Mouse (Mus musculus) G1E (cell line): ENCODE data around the gene Apobr. TPM values are rescaled to one million over a fixed set of nuclear protein-coding genes. Genes with fewer than 3 reads are reported as not detected.

ENCODE experiments used
- ATAC-seq: 2 replicates; pipeline ENCODE4 v1.8.0; 2016; ENCODE audit warnings: mild to moderate bottlenecking; ENCODE audit not compliant: insufficient number of reproducible peaks, poor library complexity, low FRiP score, severe bottlenecking; ENCODE audit errors: extremely low read depth
- DNase-seq: peaks from one replicate; pipeline ENCODE4 v3.0.0; 2012; ENCODE audit warnings: low spot score
- H3K27me3 ChIP-seq: 2 replicates; pipeline ENCODE4 v1.6.1; 2012; ENCODE audit warnings: mild to moderate bottlenecking, low read length, inconsistent platforms; ENCODE audit not compliant: insufficient read depth
- H3K36me3 ChIP-seq: replicated peaks from 2 replicates; pipeline ENCODE3; 2012; ENCODE audit warnings: mild to moderate bottlenecking, inconsistent platforms
- H3K4me1 ChIP-seq: 2 replicates; pipeline ENCODE4 v1.6.1; 2012; ENCODE audit warnings: low read depth, low read length, inconsistent platforms, mixed read lengths; ENCODE audit not compliant: insufficient read depth
- H3K4me3 ChIP-seq: 2 replicates; pipeline ENCODE4 v1.5.1; 2012; ENCODE audit warnings: low read depth, mild to moderate bottlenecking, inconsistent platforms, low read length, moderate library complexity, mixed read lengths
- H3K9me3 ChIP-seq: replicated peaks from 2 replicates; pipeline ENCODE4 v1.6.1; 2012; ENCODE audit warnings: inconsistent platforms
- CTCF ChIP-seq: IDR thresholded peaks from 2 replicates; pipeline ENCODE4 v1.5.1; 2012; ENCODE audit warnings: low read depth, low read length, inconsistent platforms, mixed read lengths
- GATA1 ChIP-seq: IDR thresholded peaks from 2 replicates; pipeline ENCODE4 v1.6.1; 2012; ENCODE audit warnings: borderline replicate concordance, low read length, inconsistent platforms, mixed read lengths
- GATA2 ChIP-seq: IDR thresholded peaks from 2 replicates; pipeline ENCODE4 v1.6.1; 2012; ENCODE audit warnings: low read depth, low read length, inconsistent platforms, borderline replicate concordance
- POLR2AphosphoS5 ChIP-seq: IDR thresholded peaks from 2 replicates; pipeline ENCODE4 v1.6.1; 2012; ENCODE audit warnings: low read depth, low read length, inconsistent platforms; ENCODE audit not compliant: insufficient replicate concordance
- TAL1 ChIP-seq: conservative IDR thresholded peaks from 2 replicates; pipeline ENCODE4 v1.6.1; 2012; ENCODE audit warnings: low read depth, low read length, inconsistent platforms, mixed read lengths
- polyA plus RNA-seq: library from polyadenylated mRNA; stranded (reverse); fragments of >175 nt; gene quantifications from 2 replicates; pipeline ENCODE4 v1.2.3, GENCODE M21; 2012
- total RNA-seq, 2 experiments: library from RNA; stranded (forward) in 1 of 2; stranded (reverse) in 1 of 2; fragments of 200-1000 nt in 1 of 2; fragments of >200 nt in 1 of 2; fragmentation: Nextera tagmentation in 1 of 2; gene quantifications; 2 replicates each; pipeline ENCODE4 v1.2.3; 2014 to 2017

Gene Apobr
- total and polyA plus RNA-seq, 3 experiments = 3.7 to 5.5 (median 4.8) TPM

DNA sequence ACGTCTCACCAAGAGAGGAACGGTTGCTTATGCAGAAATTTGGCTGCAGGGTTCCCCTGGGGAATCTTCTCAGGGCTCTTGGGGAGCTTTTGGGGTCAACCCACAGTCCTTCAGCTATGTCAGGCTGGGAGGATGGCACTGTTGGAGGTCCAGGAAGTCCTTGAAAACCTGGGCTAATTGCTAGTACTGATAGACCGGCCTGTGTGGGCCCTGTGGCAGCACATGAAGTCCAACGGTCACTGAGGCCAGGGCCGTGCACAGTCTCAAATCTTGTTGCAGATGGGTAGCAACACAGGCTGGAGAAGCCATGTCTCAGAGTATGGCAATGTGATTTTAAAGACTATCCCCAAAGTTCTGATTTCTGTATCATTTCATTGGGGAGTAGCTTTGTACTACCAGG is 23.1 kb downstream of the Apobr start:
- no peak for TF ChIP-seq GATA1
- no peak for DNase-seq
- ATAC-seq = no peak
- Histone ChIP-seq H3K4me1 (peaks cover 7% of the 10 kb centered on the region; the same call in 1 of the 2 replicates), H3K36me3 (no peaks in the 10 kb centered on the region), H3K27me3 (peaks cover 38% of the 10 kb centered on the region), H3K9me3 (no peaks in the 10 kb centered on the region), H3K4me3 (no peak overlapping the region)

DNA sequence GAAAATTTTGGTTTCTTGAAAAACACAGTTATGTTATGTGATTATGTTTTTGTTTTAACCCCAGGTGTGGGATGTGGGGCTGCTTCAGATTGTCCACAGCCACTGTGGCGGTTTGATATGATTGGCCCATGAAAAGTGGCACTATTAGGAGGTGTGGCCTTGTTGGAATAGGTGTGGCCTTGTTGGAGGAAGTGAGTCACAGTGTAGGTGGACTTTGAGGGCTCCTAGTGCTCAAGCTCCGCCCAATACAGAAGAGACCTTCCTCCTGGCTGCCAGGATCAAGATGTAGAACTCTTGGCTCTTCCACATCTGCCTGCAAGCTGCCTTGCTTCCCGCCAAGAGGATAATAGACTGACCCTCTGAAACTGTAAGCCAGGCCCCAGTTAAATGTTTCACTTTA is 28.0 kb downstream of the Apobr start:
- Histone ChIP-seq H3K36me3 (no peaks in the 10 kb centered on the region), H3K4me1 (0 out of 2 replicates have a peak, but pooled peaks cover 6% of the 10 kb centered on the region), H3K9me3 (no peaks in the 10 kb centered on the region), H3K27me3 (peaks cover 36% of the 10 kb centered on the region), H3K4me3 (no peak overlapping the region)
- DNase-seq (no peak), ATAC-seq (no peak)
- TF ChIP-seq GATA1 (no peak), POLR2AphosphoS5 (no peak), CTCF (no peak), GATA2 (no peak), TAL1 (no peak)

DNA sequence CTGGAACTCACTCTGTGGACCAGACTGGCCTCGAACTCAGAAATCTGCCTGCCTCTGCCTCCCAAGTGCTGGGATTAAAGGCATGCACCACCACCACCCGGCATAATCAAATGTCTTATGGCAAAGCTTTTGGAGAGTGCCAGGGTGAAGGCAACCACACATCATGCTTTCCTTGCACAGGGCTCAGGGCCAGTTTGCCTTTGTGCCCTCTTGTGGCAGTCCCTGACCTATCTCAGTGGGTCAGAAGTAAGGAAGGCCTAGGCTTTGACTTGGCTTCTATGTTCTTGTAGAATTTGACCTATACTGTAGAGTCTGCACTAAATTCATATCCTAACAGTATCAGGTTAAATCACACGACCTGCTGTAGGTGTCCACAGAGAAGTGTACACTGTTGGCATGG is 32.0 kb downstream of the Apobr start:
- no peaks in the 10 kb centered on the region for H3K9me3 ChIP-seq
- H3K4me3 ChIP-seq = no peak overlapping the region
- DNase-seq = no peak
- ATAC-seq = no peak
- H3K27me3 ChIP-seq = peaks cover 17% of the 10 kb centered on the region
- no peaks in the 10 kb centered on the region for H3K36me3 ChIP-seq
- peaks cover 9% of the 10 kb centered on the region for H3K4me1 ChIP-seq
- TF ChIP-seq CTCF = no peak
- no peak for TF ChIP-seq TAL1
- TF ChIP-seq GATA2 = no peak
- TF ChIP-seq POLR2AphosphoS5 = no peak
- TF ChIP-seq GATA1 = no peak

DNA sequence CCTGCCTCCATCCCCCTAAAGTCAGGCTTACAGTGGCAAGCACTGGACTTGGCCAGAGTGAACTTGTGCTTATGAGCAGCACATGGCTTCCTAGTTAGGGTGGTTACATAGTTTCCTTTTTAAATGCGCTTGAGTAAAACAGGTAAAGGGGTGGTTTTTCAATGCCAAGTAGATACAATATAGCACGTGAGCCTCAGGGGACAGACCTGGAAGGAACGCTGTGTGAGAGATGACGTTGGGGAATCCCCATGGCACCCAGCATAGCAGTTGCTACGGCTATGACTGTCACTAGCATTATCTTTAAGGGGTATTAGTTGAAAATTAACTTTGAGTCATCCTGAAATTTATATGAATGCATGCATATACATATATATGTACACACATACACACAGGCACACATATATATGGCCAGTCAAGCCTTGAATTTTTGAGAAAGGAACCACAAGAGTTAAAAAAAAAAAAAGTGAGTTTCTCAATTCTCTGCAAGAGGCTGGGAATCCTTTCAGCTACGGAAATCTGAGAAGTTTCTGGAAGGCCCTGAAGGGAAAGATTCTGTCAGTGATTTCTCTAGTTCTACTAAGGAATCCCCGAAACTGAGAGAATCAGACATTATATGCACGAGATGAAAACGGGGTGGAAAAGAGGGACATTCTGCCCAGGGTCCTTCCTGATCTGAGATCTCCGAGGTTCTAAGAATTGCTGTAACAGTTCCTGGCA is 35.0 kb downstream of the Apobr start:
- Histone ChIP-seq H3K27me3 (peaks cover 11% of the 10 kb centered on the region), H3K9me3 (no peaks in the 10 kb centered on the region), H3K4me1 (peaks cover 33% of the 10 kb centered on the region), H3K4me3 (no peak overlapping the region), H3K36me3 (peaks cover 6% of the 10 kb centered on the region)
- TF ChIP-seq TAL1 (no peak), GATA2 (no peak), GATA1 (no peak), CTCF (no peak), POLR2AphosphoS5 (no peak)
- no peak for DNase-seq
- ATAC-seq = no peak

DNA sequence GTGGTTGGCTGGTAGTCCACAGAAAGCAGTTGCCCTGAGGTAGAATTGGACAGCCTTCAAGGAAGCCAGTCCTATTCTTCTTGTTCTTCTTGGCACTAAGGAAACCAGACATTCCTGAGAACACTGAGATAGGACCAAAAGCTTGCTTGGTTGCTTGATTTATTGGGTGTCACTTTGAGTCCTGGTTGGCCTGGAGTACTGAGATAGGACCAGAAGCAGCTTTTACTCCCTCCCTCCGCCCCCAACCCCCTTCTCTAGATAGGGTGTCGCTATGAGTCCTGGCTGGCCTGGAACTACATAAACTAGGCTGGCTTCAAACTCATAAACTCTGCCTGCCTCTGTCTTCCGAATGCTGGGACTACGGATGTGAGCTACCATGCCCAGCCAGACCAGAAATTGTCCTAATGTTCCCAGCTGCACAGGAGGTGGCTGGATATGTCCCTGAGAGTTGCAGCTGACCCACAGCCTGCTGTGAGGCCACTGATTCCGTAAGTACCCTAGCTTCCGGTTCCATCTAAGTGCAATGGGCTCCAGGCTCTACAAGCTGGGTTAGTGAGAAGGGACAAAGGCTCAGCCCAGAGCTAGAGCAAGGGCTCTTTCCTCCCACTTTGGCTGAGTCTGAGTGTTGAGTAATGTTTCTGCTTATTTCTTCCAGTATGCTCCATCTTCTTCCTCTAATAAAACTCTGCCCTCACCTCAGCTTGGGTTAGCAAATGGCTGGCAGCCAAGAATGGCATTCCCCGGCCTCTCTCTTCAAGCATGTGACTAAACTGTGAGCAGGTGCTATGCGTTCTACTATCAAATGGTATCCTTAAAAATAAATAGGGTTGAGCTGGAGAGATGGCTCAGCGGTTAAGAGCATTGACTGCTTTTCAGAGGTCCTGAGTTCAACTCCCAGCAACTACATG is 37.0 kb downstream of the Apobr start:
- no peak for ATAC-seq
- TF ChIP-seq GATA1 (no peak), CTCF (no peak), TAL1 (no peak), POLR2AphosphoS5 (no peak), GATA2 (no peak)

DNA sequence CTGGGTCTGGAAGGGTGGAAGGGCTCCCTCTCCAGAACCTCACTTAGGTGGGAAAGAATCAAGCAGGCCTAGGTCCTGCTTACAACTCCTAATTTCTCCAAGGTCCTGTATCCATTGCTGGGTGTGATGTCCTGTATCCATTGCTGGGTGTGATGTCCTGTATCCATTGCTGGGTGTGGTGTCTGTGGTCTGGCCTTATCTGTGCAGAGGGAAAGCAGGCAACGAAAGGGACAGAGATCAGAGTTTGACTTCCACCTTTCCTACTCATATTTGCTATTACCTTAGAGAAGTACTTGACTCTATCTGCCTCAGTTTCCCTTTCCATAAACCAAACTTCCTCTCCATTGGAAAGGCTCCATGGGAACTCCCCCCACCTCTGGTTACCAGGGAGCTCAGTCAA is 38.6 kb downstream of the Apobr start:
- H3K27me3 ChIP-seq = no peaks in the 10 kb centered on the region
- ATAC-seq (no peak), DNase-seq (no peak)
- TF ChIP-seq GATA2 (no peak), POLR2AphosphoS5 (no peak)
- H3K4me3 ChIP-seq = no peak overlapping the region
- peaks cover 6% of the 10 kb centered on the region for H3K36me3 ChIP-seq
- peaks cover 52% of the 10 kb centered on the region for H3K4me1 ChIP-seq
- H3K9me3 ChIP-seq = no peaks in the 10 kb centered on the region

More for the DNA sequence above, 37.0 kb downstream of the Apobr start:
- Histone ChIP-seq H3K9me3 (no peaks in the 10 kb centered on the region), H3K36me3 (peaks cover 6% of the 10 kb centered on the region), H3K27me3 (peaks cover under 1% of the 10 kb centered on the region; the same call in 1 of the 2 replicates), H3K4me1 (peaks cover 49% of the 10 kb centered on the region), H3K4me3 (no peak overlapping the region)
- DNase-seq = no peak
